Mouse (Mus musculus) lung, postnatal 14 days (tissue): Measurements from ENCODE around the gene Epor.
A peak's percentile ranks its signal among the peaks of the same experiment; 100 is the strongest.

ENCODE experiments used
- DNase-seq: peaks from one replicate; pipeline ENCODE4 v3.0.0; 2021

Epor gene

GRCm38 (mm10) chr9:21963417-21963816 lies at the start of gene Epor:
TSS of gene Epor (minus strand) at chr9:21963506.
- DNase-seq, result peak; percentile 31

- no peak for DNase-seq
Observed at GRCm38 (mm10) chr9:22012731-22013130, 49.4 kb upstream of the Epor start.

DNA sequence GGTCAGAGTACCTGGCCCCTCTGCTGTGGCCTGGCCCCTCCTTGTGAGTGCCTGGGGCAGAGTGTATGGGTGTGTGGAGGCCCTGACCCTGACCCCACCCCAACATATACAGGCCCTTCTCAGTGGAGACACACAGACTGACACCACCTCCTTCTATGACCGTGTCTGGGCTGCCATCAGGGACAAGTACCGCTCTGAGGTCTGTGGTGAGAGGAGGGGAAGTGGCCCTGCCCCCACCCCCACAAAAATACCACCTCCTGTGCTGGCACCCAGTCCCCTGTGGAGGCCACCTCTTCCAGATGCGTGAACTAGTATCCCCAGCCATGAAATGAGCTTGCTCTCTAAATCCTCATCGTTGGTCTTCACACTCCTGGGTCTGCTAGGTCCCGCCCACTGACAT lies 47.7 kb upstream of the Epor start:
- no peak for DNase-seq

- no peak for DNase-seq
Observed at GRCm38 (mm10) chr9:22004546-22004945, 41.2 kb upstream of the Epor start.

DNA sequence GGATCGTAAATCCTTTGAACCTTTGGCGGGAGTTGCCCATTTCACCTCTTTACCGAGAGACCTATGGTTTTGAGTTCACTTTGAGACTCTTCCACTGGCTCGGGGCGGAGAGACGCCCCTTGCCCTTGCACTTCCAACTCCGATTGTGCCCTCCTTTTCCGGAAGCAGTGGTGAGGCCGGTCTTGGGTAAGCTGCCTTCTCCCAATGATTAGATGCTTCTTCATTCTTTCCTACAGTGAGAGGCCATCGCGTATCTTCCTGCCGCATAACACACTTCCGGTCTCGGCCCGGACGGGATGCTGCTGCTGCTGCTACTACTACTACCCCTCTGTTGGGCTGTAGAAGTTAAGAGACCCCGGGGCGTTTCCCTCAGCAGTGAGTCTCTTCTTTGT lies 39.9 kb upstream of the Epor start:
- DNase-seq, result peak; percentile 14

GRCm38 (mm10) chr9:22002194-22003162 lies 39.2 kb upstream of the Epor start, which contains the start of the genes Ccdc151 and Prkcsh:
TSS of gene Ccdc151 (minus strand) at chr9:22002634.
TSS of gene Prkcsh (plus strand) at chr9:22002806.
- peak; percentile 99 for DNase-seq

DNA sequence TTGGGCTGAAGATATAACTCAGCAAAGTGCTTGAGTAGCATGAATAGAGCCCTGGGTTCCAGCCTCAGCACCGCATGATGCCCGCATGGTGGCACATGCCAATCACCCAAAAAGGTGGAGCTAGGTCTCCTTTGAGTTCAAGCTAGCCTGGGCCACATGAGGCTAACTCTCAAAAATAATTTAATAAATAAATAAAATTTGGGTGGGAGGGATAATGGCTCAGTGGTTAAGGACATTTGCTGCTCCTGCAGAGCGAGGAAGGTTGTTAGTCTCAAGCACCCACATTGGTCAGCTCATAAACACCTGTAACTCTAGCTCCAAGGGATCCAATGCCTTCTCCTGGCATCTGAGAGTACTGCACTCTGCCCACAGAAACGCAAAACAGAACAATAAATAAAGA lies 38.3 kb upstream of the Epor start:
- DNase-seq, result no peak

GRCm38 (mm10) chr9:22000296-22000695 lies 37.0 kb upstream of the Epor start:
- no peak for DNase-seq

DNA sequence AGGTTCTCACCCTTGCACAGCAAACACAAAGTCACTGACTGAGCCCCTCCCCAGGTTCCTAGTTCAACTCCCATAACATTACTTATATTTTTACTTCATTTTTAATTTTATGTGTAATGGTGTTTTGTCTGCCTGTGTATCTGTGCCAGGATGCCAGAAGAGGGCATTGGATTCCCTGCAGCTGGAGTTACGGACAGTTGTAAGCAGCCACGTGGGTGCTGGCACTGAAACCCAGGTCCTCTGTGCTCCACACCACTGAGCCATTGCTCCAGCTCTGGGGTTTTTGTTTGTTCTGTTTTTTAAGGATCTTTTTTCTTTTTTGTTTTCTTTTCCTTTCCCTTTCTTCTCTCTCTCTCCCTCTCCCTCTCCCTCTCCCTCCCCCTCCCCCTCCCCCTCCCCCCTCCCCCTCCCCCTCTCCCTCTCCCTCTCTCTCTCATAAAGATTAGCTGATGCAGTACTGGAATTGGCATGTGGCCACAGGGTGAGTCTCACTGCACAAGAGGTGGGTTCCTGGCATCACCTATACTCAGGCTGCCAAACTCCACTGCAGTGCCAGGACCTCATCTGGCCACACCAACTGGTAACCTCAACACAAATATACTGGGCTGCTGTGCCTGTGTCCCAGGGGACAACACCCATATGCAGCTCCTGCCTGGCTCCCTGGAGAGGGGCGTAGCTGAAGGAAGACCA lies 33.0 kb upstream of the Epor start:
- DNase-seq, result no peak

DNA sequence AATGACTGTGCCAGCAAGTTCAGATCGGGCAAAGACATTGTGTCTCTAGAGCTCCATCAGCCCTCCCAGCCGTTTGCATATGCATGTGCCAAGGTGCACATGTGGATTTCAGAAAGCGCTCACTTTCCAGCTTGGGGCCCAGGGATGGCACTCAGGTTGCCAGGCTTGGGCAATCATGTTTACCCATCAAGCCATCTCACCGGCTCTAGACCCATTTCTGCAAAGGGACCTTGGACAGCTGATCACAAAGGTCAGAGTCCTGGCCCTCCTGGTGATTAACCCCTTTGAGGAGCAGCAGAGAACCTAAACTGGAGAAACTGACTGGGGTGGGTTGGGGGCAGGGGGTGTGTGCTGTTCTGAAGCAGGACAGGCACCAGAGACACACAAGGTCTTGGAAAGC lies 28.9 kb upstream of the Epor start:
- DNase-seq, result no peak

DNA sequence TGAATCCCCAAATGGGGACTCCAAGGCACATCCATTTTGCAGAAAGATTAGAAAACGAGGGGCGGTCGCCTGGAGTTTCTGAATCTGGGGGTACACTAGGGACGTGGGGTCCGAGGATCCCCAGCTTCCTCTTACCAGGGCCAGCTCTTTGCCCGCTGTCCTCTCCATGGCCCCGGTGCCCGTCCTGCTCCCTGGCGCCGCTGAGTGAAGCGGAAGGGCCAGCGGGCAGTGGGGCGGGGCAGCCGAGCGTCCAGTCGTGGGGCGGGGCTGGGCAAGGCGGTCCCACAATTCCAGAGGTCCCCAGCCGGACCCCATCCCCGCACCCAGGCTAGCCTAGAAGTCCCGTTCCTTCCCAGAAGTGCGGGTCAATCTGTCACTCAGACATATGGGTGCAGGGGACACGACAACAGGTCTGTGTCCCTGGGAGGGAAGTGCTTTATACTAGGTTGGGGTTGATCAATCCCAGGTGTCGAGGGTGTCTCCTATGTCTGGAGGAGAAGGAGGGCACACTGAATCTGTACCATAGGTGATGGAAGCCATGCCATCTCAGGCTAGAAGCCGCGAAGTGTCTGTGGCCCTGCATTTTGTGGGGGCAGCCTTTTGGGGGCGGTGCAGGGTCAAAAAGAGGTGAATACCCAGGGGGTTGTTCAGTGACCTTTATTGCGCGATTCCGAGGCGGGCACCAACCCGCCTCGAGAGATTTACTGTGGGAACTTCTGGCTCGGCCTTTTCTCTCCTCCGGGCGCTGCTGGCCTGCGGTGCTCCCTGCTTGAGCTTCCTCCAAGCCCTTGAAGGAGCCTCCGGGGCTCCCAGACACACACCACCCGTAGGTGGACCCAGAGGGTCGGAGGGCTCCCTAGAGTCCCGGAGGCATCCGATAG lies 26.2 kb upstream of the Epor start, which contains the start of gene Rgl3:
TSS of gene Rgl3 (minus strand) at position 217 of the 881 bp plus-strand sequence.
- peak; percentile 74 for DNase-seq

GRCm38 (mm10) chr9:21988421-21989101 lies 25.3 kb upstream of the Epor start:
- DNase-seq, result no peak

GRCm38 (mm10) chr9:21987592-21988342 lies 24.5 kb upstream of the Epor start:
- DNase-seq, result no peak

DNA sequence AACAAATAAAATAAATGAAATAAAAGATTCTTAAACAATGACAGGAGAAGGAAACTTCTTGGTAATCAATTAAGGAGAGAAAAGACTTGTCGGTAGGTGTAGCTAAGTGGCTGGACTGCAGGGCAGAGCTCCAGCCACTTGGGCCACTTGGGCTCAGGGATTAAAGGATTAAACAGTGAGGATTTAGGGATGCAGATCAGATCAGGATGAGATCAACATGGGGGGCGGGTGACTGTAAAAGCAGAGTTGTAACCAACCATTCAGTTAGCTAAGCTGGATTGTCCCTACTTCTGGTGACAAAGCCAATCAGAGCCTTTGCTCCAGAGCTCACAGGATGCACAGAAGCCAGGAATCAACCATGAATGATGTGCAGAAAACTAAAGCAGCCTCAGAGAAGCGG lies 20.6 kb upstream of the Epor start:
- DNase-seq, result no peak

DNA sequence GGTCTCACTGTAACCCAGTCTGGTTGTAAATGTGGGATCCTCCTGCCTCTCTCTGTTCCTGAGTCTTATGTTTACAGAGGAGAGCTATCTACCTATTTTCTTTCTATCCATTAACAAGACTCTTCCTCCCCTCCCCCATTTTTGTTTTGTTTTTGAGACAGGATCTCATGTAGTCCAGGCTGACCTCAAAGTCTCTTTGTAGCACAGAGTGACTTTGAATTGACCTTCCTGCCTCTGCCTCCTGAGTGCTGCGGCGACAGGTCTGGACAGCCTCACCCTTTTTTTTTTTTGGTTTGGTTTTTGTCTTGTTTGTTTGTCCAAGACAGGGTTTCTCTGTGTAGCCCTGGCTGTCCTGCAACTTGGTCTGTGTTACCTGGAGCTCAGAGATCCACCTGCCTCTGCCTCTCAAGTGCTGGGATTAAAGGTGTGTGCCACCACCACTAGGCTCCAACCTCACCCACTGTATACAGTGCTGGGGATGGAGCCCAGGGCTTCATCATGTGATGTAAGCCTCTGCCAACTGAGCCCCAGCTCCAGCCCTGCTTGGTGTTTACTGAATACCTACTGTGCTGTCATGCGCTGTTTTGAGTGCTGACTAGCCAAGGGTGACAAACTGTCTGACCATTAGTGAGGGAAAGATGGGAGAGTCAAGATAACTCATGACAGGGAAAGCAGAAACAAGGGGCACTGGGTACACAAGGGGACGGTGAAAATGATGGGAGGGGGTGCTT lies 15.3 kb upstream of the Epor start:
- no peak for DNase-seq

DNA sequence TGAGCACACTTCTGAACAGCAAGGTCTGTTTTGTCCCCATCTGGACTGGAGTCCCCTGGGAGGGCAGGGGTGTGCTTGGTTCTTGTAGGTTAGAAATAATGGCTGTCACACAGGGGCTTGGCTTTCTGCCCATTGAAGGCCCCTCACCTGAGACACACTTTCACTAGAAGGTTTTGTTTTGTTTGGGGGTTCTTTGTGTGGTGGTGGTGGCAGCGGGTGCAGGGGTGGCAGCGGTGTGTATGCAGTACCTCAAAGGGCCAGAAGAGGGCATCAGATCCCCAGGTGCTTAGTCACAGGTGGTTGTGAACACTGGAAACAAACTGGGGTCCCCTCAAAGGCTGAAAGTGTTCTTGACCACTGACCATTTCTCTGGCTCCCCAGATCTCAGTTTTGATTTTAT lies 14.7 kb upstream of the Epor start:
- peak; percentile 55 for DNase-seq

- DNase-seq, result no peak
Observed at GRCm38 (mm10) chr9:21977331-21977730, 14.0 kb upstream of the Epor start.

DNA sequence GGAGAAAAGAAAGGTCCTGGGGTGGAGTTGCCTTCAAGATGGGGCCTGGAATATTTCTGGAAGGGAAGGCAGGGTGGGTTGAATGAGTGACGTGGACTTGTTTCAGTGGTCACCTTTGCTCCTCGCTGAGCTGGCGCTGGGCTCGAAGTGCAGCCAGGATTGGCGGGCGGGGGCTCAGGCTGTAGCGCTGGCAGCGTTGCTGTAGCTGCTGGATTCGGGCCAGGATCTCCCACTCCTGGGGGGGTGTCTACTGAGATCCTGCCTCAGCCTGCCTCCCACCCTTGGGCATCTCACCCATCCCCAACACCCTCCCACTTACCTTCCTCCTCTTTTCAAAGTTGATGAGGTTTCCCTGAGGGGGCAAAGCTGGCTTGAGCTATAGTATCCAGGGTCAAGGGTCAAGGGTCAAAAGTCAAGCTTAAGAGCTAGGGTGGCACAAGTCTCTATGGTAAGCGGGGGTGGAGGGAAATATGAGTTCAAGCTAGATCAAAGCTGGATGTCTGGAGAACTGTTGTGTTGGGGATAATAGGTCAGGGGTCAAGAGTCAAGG lies 13.4 kb upstream of the Epor start:
- no peak for DNase-seq

DNA sequence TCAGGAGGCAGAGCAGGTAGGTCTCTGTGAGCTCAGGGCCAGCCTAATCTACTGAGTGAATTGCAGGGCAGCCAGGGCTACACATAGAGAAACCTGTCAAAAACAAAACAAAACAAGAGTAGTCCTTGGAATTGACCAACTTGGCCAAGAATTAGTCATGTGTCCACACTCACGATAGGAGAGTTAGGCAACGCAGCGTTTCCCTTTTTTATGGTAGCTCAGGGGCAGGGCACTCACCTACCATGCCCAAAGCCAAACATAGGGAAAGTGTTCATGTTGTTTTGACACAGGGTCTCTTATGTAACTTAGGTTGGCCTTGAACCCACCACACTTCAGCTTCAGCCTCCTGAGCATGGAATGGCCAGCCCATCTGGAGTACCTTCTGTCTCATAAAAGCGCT lies 6.0 kb upstream of the Epor start:
- no peak for DNase-seq

DNA sequence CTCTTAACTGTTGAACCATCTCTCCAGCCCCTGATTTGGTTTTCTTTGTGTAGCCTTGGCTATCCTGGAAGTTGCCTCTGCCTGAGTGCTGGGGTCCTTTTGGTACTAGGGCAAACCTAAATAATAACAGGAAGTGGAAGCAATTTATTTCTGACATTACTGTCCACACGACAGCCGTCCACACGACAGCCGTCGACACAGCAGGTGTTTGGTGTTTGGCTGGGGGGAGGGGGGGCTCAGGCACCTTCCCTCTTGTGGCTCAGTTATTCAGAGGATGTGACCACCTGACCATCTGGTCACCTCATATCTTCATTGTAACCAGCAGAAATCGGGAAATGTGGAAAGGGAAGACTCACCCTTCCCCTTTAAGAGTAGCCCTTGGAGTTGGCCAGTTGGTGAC lies 5.6 kb upstream of the Epor start:
- no peak for DNase-seq
